Mouse (Mus musculus) intestine, embryonic 14.5 days (tissue): Measurements from ENCODE around the gene Cd163. TPM values are rescaled to one million over a fixed set of nuclear protein-coding genes. Genes with fewer than 3 reads are reported as not detected.
A peak's percentile ranks its signal among the peaks of the same experiment; 100 is the strongest.

Experiments used
- ATAC-seq: fragments of 200-750 bp; cut with Nextera tagmentation; replicated peaks from 2 replicates; pipeline ENCODE4 v1.8.0; 2017; ENCODE audit warnings: low read depth, moderate number of reproducible peaks, moderate TSS enrichment, moderate library complexity; ENCODE audit not compliant: low FRiP score, low TSS enrichment
- DNase-seq: peaks from one replicate; pipeline ENCODE4 v3.0.0-alpha.2; 2018; ENCODE audit warnings: low spot score
- H3K27ac ChIP-seq: fragments of 300-500 bp; sonication (generic); 2 replicates; pipeline ENCODE4 v1.5.1; 2014; ENCODE audit warnings: low read depth, mild to moderate bottlenecking, control low read depth
- H3K27me3 ChIP-seq: fragments of 300-500 bp; sonication (generic); replicated peaks from 2 replicates; pipeline ENCODE4 v1.6.1; 2014; ENCODE audit warnings: low read length, control low read depth; ENCODE audit not compliant: control insufficient read depth, insufficient read depth
- H3K36me3 ChIP-seq: fragments of 300-500 bp; sonication (generic); 2 replicates; pipeline ENCODE4 v1.6.1; 2014; ENCODE audit warnings: low read length, control low read depth; ENCODE audit not compliant: control insufficient read depth, insufficient read depth
- H3K4me1 ChIP-seq: fragments of 300-500 bp; sonication (generic); replicated peaks from 2 replicates; pipeline ENCODE4 v1.6.1; 2014; ENCODE audit warnings: low read length, control low read depth, mixed read lengths; ENCODE audit not compliant: control insufficient read depth, insufficient read depth
- H3K4me2 ChIP-seq: fragments of 300-500 bp; sonication (generic); 2 replicates; pipeline ENCODE4 v1.6.1; 2014; ENCODE audit warnings: low read length
- H3K4me3 ChIP-seq: fragments of 300-500 bp; sonication (generic); 2 replicates; pipeline ENCODE4 v1.5.1; 2014; ENCODE audit warnings: low read depth, low read length, control low read depth, mixed read lengths
- H3K9ac ChIP-seq: fragments of 300-500 bp; sonication (generic); 2 replicates; pipeline ENCODE4 v1.6.1; 2014; ENCODE audit warnings: mild to moderate bottlenecking, low read length
- H3K9me3 ChIP-seq: fragments of 300-500 bp; sonication (generic); 2 replicates; pipeline ENCODE4 v1.6.1; 2016; ENCODE audit warnings: low read length, control low read depth; ENCODE audit not compliant: control insufficient read depth
- whole genome bisulfite sequencing: fragments of 180-500 bp; shearing (Covaris S2); extraction: QIAGEN DNeasy Blood & Tissue Kit; methylation state at CpG from one replicate; pipeline ENCODE4 v1.1.7; 2014; 5-methylcytosine and 5-hydroxymethylcytosine counted together
- polyA plus RNA-seq: library from polyadenylated mRNA; unstranded; fragments of >200 nt; fragmentation: Nextera tagmentation; extraction: Ambion mirVana; gene quantifications from 2 replicates; pipeline ENCODE4 v1.2.1, GENCODE M21; 2014

Gene Cd163
- polyA plus RNA-seq, 1 experiment from 2014 or later: 0.19 TPM

DNA sequence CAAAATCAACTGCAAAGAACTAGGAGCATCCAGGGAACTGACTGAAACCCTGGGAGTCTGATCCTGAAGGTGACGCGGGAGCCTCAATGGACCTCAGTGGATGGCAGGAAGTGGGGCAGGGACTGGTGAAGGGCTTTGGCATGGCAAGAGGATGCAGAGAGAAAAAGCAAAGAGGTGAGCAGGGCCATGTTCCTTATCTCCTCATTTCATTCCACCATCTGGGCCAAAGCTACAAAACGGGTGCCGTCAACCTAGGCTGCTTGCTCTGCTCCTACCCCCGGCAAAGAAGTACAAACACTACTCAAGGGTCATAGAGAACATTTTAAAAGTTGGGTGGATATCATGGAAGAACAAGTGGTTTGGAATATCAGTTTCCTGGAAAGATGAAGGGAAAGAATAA, 71.9 kb downstream of the Cd163 start:
- no peak for DNase-seq
- Histone ChIP-seq H3K4me1 (no peaks in the 10 kb centered on the region), H3K4me2 (no peak overlapping the region), H3K9ac (no peak overlapping the region), H3K4me3 (no peak overlapping the region), H3K36me3 (no peaks in the 10 kb centered on the region), H3K27ac (no peak overlapping the region), H3K9me3 (no peaks in the 10 kb centered on the region), H3K27me3 (no peaks in the 10 kb centered on the region)
- 93% methylated on average over 5 of the region's 5 CpGs for WGBS
- ATAC-seq: no peak

- WGBS: 66% methylated on average over 4 of the region's 4 CpGs
- H3K4me2 ChIP-seq: no peak overlapping the region
- H3K36me3 ChIP-seq: no peaks in the 10 kb centered on the region
- no peak overlapping the region for H3K9ac ChIP-seq
- no peaks in the 10 kb centered on the region for H3K9me3 ChIP-seq
- no peak overlapping the region for H3K4me3 ChIP-seq
- DNase-seq: no peak
- ATAC-seq: no peak
- no peak overlapping the region for H3K27ac ChIP-seq
- no peaks in the 10 kb centered on the region for H3K4me1 ChIP-seq
- H3K27me3 ChIP-seq: no peaks in the 10 kb centered on the region
These were observed 73.2 kb downstream of the Cd163 start for GRCm38 (mm10) chr6:124377494-124378255.

DNA sequence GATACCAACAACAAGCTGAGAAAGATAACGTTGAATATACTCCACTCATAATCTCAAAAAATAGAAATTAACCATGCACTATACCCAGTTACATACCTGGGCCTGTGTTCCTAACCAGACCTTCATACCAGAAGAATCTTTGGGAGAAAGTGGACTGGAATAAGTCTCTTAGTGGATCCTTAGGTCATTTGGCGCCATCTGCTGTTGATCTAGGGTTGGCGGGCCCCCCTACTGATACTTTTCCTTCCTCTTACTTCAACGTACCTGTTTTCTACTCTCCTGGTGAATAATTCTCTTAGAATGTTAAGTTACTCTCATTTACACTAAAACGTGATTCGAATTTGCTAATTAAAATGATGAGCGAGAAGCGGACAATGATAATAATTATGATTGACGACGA, 74.9 kb downstream of the Cd163 start:
- Histone ChIP-seq H3K9me3 (no peaks in the 10 kb centered on the region), H3K36me3 (no peaks in the 10 kb centered on the region), H3K4me2 (no peak overlapping the region), H3K4me3 (no peak overlapping the region), H3K27me3 (no peaks in the 10 kb centered on the region), H3K9ac (no peak overlapping the region), H3K27ac (no peak overlapping the region), H3K4me1 (no peaks in the 10 kb centered on the region)
- DNase-seq (peak; percentile 75), ATAC-seq (no peak)
- WGBS: 31% methylated on average over 10 of the region's 10 CpGs

Other genes with a start within 250 kb of the Cd163 start
- gene Vmn2r27, start 72.8 kb upstream of the Cd163 start, polyA plus RNA-seq: not detected in 2 replicates
- gene Pex5, start 110.4 kb downstream of the Cd163 start, polyA plus RNA-seq: 34.0 and 37.8 TPM in 2 replicates
- 4.7 and 5.4 TPM in 2 replicates for gene Clstn3, start 160.1 kb downstream of the Cd163 start, polyA plus RNA-seq
- 0.92 and 1.1 TPM in 2 replicates for gene C1rl, start 188.5 kb downstream of the Cd163 start, polyA plus RNA-seq
- gene C1ra, start 207.7 kb downstream of the Cd163 start, polyA plus RNA-seq: 1.7 and 1.8 TPM in 2 replicates
- 1.3 and 1.6 TPM in 2 replicates for gene C1s1, start 237.7 kb downstream of the Cd163 start, polyA plus RNA-seq